Mouse (Mus musculus): Measurements from ENCODE around the gene Edc3.

Edc3 gene

DNA sequence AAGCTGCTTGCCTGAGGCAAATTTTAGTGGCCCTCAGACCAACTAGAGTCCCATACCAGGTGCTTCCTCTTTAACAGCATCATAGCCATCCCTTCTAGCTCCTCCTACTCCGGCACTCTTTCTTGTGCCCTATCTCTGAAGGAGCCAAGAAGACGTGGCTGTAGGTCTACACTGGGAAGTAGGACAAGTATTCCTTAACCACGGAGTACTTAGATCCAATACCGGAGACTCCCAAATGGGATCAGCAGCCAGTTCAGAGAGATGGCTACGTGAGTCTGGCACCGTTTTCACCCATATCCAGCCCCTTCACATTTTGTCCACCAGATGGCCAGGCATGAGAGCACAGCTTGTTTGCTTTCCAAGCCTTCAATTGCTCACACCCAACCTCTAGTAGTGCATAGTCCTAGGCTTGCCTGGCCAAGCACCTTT is 54.2 kb downstream of the Edc3 start:
- DNase-seq, result peak; percentile 52 to 58

DNA sequence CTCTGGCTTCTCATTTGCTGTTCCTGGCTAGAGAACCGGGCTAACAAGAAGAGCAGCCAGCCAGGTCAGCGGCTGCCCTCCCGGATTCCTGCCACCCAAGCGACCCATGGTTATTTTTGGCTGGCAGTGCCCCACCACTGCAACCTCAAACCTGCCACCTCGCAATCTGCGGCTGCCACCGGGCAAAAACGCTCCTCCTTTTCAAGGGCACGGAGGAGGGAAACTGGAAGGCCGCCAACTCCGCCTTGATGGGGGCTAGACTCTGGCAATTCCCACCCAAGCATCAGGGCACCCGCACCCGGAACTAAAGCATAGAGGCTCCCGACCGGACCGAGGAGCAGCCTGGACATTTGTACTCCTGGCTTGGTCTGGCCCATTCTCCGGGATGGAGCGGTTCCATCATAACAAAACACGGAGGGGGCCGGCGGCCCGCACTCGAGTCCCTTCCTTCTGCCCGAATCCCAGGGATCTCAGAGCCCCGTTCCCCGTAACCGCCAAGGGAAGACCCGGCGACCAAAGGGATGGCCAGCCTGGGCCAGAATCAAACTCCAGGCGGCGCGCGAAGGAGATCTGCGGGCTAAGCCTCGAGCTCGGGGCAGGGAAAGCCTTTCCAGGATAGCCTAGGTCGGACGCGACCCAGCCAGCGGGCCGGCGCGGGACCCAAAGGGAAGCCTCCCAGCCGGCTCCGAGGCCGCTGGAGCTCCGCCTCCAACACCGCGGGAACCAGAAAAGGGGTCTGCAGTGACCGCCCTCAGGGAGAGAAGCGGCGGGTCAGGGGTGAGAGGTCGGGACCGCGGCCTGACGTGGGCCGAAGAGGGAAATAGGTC is 56.0 kb downstream of the Edc3 start:
- DNase-seq, result peak; percentile 84 to 88

DNA sequence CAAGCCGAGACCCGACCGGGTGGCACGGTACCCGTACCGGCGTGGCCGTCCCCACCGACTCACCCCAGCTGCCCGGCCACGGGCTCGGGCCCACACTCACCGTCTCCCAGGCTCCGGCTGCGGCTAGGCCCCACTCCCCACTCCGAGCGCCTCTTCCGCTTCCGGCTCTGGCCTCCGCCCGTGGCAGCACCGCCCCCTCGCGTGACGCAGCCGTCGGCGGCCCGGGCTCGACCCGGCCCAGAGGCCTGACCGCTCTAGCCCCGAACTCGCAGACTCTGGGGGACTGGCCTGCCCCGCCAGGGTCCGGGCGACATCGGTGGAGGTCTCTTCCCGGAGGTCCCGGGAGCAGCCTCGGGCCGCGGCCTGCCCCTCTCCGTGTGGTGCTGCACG is 56.6 kb downstream of the Edc3 start:
- DNase-seq, result peak; percentile 93

DNA sequence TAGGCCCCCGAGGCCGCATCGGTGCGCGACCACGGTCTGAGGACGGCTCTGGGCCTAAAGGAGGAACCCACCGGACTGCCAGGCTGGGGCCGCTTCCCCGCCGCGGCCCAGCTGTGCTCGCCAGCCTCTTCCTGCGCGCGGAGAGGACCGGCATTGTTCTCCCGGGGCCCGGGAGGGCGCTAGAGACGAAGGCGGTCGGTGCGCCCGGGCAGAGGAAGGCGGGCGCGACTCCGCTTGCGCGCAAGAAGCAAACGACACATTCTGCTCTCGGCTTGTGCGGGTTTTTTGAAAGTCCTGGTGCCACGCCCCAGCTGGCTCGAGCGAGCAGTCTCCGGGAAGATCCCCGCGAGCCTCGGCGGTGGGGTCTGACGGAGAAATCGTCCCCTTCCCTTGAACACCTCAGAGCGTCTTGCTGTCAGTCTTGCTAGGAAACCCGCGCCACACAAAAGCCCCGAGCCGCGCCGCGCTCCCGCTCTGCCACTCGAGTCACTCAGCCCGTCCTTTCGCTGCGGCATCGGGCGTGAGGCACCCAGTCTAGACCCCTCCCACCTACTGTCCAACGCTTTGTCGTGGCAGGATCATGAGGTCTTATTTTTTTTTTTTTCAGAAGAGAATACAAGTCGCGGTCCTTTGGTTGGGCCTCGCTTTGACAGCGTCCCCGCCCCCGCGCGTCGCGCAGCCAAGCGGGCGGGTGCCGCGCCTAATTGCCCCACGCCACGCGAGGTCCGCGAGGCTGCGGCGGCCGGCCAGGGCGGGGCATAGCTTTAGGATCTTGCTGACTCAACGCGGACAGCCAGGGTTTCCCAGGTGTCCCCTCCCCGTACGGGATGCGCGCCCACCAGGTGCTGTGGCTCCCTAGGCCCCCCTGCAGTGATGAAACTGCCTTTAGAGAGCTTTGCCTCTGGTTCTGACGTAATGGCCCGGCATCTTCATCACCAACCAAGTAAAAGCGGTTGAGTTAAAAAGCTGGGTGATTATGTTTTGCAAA is 57.3 kb downstream of the Edc3 start, which contains the start of gene Clk3:
Clk3 (minus strand) TSS at position 497 of the 988 bp plus-strand sequence.
- peak; percentile 67 for DNase-seq

DNA sequence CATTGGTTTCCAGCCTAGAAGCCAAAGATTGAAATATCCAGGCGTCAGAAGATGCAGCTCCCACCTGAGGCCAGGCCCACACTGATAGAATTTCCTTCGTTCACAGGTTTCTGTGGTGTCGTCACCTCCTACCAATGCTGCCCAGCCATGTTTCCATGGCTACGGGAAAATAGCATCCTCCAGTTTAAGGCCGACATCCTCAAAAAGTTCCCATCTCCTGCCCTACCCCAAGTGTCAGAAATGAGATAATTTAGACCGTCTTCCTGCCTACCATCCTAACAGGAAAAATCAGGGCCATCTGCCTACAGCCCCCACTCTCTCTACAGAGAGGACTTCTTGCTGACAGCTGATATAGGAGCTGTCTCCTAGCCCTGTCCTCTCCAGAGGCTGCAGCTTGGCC is 58.1 kb downstream of the Edc3 start:
- no peak for DNase-seq

DNA sequence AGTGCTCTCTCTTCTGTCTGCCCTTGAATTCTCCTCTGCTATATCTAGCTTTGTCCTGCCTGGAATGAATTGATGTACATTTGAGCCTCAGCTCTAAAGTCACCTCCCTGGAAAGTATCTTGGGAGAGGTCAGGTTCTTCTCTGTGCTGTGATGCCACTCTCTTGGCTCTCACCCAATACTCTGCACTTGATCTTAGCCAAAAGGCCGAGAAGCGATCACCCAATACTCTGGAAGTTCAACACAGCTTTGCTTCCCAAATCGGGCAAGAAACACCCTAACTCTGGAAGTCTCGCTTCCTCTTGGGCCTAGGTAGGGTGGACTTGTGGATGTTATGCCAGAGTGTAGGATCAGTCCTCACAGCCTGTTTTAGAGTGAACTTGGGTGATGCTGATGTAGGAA is 58.9 kb downstream of the Edc3 start:
- no peak for DNase-seq

DNA sequence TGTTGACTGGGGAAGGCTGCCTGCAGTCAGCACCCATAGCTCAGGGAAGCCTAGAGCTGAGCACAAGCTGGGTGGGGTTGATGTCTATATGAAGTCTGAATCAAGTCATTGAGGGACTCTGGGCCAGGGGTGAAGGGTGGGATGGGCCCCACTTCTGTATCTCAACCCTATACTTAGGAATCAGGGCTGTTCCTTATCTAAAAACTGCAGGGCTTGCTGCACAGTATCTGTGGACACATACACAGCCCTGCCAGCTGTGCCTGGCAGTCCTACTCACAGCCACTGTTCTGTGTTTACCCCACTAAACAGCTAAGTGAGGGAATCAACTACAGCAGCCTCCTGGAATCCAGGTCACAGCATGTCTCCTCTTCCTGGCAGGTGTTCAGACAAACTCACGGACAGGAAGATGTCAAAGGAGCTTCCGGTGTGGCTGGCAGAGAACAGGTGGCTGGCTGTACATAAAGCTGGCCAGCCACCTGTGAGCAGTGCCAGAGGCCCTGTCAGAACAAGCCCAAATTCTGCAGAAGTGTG is 61.3 kb downstream of the Edc3 start:
- no peak for DNase-seq

DNA sequence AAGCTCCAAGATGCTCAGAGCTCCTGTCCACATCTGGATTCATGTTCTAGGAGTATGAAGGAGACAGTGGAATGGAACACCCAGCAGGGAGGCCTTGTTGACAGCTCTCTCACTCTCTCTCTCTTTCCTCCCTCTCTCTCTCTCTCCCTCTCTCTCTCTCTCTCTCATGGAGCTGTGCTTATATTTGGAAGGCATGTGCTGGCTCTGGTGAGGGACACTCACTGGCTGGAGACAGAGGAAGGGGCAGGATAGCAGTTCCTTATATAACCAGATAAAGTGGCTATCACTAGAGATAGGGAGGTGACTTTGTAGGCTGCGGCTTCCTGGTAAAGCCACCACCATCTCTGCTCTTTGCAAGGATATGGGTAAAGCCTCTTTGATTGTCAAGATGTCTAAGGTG is 61.9 kb downstream of the Edc3 start:
- no peak for DNase-seq

DNA sequence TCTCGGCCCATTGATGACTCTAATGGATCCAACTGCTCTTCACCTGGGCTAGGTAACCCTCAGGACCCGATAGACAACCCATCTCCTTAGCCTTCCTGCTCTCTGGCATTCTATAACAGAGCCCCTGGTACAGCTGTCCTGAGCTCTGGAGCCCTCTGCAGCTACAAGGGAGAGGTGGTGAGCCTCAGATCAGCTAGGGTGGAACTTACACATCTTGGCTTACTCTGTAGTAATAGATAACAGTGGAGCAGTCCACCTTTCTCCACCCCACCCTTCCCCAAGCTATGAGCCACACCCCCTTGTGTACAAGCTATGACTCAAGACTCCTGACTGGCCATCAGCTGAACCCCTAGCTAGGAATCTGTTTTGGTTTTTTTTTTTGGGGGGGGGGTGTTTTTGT is 62.5 kb downstream of the Edc3 start:
- no peak for DNase-seq

DNA sequence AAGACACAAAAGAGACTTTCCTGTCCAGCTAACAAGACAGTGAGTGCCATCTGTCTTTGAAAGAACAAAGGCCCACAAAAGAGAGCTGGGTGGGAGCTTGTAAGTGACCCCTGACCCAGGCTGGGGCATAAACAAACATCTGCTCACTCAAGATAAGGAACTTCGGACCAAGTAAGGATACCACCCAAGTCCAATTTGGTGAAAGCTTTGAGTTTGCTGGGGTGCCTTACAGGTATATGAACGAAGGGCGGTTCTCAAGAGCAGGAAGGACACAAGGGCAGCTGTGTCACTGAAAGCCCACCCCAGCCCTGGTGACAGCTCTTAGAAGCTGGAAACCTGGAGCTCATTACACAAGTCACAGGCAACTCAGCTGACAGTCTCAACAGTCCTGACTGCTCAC is 65.4 kb downstream of the Edc3 start:
- no peak for DNase-seq

DNA sequence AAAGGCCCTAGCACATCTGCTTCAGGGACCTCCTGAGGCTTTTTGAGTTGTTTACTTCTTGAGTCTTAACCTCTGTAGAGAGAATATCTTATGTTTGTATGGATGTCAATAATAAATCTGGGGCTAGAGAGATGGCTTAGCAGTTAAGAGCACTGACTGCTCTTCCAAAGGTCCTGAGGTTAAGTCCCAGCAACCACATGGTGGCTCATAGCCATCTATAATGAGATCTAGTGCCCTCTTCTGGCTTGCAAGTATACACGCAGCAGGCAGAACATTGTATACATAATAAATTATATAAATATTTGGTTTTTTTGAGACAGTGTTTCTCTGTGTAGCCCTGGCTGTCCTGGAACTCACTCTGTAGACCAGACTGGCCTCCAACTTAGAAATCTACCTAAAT is 65.8 kb downstream of the Edc3 start:
- DNase-seq, result no peak

DNA sequence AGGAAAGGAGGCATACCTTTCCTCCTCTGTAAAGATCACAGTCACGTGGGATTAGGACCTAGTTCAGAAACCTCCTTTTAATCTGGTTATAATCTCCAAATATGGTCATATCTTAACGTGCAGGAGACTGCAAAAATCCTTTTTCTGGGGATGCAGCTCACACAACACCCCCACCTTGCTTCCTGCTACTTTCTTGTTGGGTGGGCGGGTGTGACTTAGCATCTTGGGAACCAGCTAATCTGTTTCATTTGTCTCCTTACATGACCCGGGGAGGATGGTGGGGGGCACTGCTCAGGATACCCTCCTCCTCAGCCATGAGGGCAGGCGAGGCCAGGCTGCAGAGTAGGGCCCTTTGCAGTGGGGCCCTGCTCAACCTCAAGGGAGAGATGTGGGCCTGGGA is 66.7 kb downstream of the Edc3 start:
- DNase-seq, result no peak

DNA sequence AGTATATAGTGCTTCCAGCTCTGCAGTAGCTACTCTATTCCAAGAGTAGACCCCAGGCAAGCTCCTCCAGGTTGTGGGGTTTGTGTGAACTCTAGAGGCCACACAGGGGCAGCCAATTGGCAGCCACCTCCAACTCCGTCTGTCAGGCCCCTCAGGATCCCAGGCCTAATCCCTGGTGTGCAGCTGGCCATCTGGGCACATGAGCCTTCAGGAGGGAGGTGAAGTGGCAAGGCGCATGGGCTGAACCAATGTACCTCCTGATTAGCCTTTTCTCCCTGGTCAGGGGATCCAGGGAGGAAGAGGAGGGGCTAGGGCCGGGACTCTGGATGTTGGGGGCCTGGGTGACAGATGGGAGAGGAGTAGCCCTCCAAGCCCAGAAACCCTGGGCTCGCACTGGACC is 67.4 kb downstream of the Edc3 start:
- no peak for DNase-seq

DNA sequence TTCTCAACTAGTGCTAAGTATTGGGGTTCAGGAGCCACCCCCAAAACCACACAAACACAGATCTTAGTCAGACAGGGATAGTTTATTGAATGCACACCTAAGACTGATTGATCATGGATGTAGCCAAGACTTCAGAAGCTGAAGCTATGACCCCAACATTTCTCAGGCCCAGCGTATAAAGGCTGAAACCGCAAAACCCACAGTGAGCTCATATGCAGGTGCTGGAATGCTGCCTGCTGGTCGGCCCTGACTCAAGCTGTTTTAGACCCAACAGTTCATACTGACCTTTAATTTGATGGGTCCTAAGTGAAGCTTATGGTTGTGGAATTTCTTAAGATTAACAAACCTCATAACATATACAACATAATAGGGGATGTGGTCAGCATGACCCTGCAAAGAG is 74.3 kb downstream of the Edc3 start:
- no peak for DNase-seq

DNA sequence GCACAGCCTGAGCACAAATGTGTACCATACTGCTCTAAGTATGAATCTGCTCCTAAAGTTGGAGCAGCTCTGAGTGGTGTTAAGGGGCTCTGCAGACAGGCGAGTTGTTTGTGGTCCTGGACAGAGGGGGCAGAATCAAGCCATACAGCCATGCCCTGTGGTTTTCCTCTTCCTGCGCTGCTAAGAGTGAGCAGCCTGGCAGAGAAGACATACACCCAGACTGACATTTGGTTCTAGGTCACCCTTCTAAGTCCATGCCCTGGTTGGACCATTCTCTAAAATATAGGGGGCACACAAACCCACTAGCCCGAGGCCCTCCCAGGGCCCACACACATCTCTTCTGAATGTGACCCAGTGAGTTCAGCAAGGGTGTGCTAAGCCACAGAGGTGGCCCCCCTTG is 81.4 kb downstream of the Edc3 start:
- DNase-seq, result no peak

DNA sequence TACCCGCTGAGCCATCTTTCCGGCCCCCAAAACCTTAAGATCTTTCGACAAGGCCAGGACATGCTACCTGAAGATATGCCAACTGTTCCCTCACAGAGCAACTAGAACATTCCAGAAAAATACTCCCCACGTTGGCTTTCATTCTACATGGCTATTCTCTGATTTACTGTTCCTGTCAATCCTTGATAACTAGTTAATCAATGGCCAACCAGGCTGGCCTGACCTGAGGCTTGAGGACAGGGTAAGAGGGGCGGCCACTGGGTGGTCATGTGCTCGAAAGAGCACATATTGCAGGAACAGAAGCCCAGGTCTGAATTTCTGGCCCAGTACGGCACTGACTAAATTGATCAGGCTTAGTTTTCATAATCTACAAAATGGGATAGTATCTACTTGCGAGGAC is 89.1 kb downstream of the Edc3 start:
- peak in 1 of 2 experiments; percentile 51 for DNase-seq

DNA sequence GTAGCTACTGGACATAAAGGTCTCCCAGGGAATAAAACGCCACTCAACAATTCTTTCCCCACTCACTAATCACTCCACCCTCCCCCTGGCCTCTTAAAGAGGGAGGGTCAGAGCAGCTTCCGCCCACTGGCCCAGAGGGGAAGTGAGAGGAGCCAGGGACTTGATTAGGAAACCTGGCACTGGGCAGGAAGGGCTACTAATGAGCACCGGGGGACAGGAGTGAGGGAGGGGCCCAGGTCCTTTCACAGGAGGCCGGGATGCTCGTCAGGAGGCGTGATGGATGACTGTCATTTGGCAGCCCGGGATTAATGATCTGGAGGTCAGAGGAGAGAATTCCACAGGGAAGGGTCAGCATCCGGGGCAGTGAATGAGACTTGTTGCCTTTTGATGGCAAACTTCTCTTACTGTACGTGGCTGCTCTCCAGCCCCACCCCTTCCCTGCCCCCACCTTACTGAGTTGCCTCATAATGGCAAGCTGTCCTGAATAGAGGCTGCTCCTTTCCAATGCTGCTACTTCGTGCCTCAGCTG is 90.4 kb downstream of the Edc3 start:
- no peak for DNase-seq

DNA sequence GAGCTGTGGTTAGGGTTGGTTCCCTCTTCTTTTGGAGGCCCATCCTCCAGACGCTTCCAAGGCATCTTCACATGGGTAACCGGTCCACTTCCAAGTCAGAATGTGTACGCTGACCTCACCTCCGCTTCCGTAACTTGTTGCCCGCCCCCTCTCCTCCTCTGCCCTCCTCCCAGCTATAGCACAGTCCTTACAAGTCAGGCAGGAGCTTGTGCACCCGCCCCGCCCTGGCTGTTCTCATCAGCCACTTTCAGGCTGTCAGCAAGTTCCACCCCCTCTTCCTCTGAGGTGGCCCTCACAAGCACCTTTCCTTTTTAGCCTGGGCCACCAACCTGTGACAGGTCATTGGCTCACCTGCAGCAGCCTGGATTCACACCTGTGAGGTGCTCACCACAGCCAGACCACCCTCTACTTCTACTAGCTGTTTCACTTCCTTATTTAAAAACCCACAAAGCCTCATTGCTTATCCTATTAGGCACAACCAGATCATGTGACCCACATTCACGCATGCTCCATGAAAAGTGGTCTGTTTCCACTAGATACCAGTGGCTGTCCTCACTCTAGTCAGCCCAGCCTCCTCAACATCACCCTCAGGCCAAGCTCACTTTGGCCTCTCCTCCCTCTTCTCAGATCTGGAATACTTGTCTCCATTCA is 92.1 kb downstream of the Edc3 start:
- no peak for DNase-seq
